Mouse (Mus musculus): ENCODE results near the gene Mxd1. TPM values are rescaled to one million over a fixed set of nuclear protein-coding genes. Genes with fewer than 3 reads are reported as not detected.
A peak's percentile ranks its signal among the peaks of the same experiment; 100 is the strongest.

The Mxd1 gene
- 11.9 and 12.6 TPM in 2 replicates for polyA plus RNA-seq (2012)

DNA sequence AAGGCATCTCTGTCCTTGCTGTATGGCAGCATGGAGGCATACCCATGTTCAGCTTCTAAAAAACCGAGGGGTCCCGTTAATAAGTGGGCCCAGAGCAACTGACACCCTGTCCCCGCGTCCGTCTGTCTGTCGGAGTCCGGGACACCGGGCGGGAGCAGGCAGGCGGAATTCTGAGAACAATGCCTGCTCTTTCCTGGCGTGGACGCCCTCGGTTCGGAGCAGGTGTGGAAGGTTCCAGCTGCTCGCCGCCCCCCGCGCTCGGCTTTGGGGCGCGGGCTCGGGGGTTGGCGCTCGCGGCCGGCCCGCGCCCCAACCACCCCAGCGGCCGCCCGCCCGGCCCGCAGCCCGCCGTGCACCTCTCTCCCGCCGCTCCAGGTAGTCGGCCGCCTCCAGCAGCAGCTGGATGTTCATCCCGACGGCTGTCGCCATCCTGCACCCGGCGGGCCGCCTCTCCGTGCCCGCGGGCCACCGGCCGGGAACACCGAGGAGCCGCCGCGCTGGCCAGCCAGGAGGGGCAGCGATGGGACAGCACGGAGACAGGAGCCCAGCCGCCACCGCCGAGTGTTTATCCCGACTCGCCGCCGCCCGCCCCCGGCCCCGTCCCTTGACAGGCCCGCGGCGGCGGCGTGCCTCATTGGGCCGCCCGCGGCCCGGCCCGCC, at the start of gene Mxd1:
Gene Mxd1 (minus strand): TSS at position 582 of the 660 bp plus-strand sequence.
- Histone ChIP-seq H3K4me1 (ENCODE audit: control insufficient read depth) (peaks cover 63% of the 10 kb centered on the region), H3K9me3 (ENCODE audit: control insufficient read depth, low read length) (no peaks in the 10 kb centered on the region), H3K36me3 (ENCODE audit: control insufficient read depth) (peaks cover 78% of the 10 kb centered on the region), H3K27me3 (ENCODE audit: control insufficient read depth) (no peaks in the 10 kb centered on the region), H3K4me3 (replicated peaks) (peak within 1 kb of the TSS; percentile 70)
- no peak for TF ChIP-seq TAL1 (IDR thresholded peaks at IDR 0.05; ENCODE audit: low read length)
- TF ChIP-seq GATA1 (IDR thresholded peaks at IDR 0.05; ENCODE audit: low read length), result no peak

DNA sequence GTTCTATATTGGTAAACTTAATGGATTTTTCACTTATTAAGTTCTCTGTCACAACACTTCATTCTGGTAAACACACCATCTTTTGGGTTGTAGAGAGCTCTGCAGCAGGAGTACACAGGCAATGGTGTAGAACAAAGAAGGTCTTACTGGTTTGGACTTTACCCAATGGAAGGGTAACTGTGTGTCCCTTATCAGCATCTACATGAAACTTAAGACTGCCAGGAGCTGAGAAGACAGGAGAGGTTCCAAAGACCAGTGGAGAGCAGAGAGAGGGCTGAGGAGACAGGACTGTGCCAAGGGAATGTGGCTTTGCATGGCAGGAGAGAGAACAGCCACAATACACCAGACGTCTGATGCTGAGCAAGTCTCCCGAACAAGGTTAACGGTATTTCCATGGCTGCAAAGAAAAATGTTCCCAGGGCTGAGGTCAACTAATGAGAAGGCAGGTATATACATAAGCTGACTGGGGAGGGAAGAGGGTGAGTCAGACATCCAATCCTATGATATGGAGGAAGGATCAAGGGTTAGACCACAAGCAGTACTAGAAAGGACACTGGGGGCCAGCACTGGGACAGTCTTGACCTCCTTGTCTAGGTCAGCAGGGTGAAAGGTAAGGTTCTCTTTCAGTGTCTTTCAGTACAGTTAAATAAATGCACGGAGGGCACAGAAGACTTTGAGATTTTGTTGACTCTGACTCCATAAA, 39.3 kb upstream of the Mxd1 start:
- H3K4me1 ChIP-seq (ENCODE audit: control insufficient read depth), result no peaks in the 10 kb centered on the region
- no peak overlapping the region for H3K4me3 ChIP-seq (replicated peaks)
- H3K27me3 ChIP-seq (ENCODE audit: control insufficient read depth), result no peaks in the 10 kb centered on the region
- no peak for TF ChIP-seq GATA1 (IDR thresholded peaks at IDR 0.05; ENCODE audit: low read length)
- TF ChIP-seq TAL1 (IDR thresholded peaks at IDR 0.05; ENCODE audit: low read length), result no peak
- H3K36me3 ChIP-seq (ENCODE audit: control insufficient read depth), result peaks cover 37% of the 10 kb centered on the region
- no peaks in the 10 kb centered on the region for H3K9me3 ChIP-seq (ENCODE audit: control insufficient read depth, low read length)

DNA sequence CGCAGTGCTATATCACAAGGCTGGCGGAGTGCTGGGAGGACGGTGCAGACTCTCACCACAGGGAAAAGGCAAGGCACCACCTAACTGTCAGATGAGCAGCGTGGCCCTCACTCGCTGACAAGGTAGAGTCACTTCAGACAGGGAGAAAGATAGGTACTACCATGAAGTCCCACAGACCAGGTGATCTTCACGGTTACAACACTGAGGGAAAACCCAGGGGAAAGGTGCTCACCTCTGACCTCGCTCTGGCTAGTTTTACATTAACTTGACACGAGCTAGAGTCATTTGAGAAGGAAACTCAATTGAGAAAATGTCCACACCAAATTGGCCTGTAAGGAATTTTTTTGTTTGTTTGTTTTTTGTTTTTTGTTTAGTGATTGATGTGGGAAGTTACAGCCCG, 33.6 kb upstream of the Mxd1 start:
- Histone ChIP-seq H3K4me3 (replicated peaks) (no peak overlapping the region), H3K27me3 (ENCODE audit: control insufficient read depth) (no peaks in the 10 kb centered on the region), H3K4me1 (ENCODE audit: control insufficient read depth) (peaks cover 7% of the 10 kb centered on the region), H3K36me3 (ENCODE audit: control insufficient read depth) (peaks cover 59% of the 10 kb centered on the region), H3K9me3 (ENCODE audit: control insufficient read depth, low read length) (no peaks in the 10 kb centered on the region)
- TF ChIP-seq GATA1 (IDR thresholded peaks at IDR 0.05; ENCODE audit: low read length) (no peak), TAL1 (IDR thresholded peaks at IDR 0.05; ENCODE audit: low read length) (no peak)

DNA sequence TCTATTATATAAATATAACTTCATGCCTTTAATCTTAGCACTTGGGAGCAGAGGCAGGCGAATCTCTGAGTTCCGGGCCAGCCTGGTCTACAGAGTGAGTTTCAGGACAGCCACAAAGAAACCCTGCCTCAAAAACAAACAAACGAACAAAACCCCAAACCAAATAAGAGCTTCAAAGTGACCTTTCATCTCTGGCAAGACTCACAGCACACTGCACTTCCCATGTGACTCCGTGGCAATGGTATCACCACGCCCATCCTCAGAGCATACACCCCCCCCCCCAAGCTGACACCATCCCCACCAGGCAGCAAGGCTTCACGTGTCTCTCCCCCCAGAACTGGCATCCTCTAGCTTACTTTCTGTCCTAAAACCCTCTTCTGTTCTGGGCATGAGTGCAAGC, 28.9 kb upstream of the Mxd1 start:
- H3K4me3 ChIP-seq (replicated peaks), result no peak overlapping the region
- peaks cover 7% of the 10 kb centered on the region for H3K4me1 ChIP-seq (ENCODE audit: control insufficient read depth)
- no peak for TF ChIP-seq TAL1 (IDR thresholded peaks at IDR 0.05; ENCODE audit: low read length)
- TF ChIP-seq GATA1 (IDR thresholded peaks at IDR 0.05; ENCODE audit: low read length), result no peak
- H3K27me3 ChIP-seq (ENCODE audit: control insufficient read depth), result no peaks in the 10 kb centered on the region
- H3K9me3 ChIP-seq (ENCODE audit: control insufficient read depth, low read length), result no peaks in the 10 kb centered on the region
- peaks cover 61% of the 10 kb centered on the region for H3K36me3 ChIP-seq (ENCODE audit: control insufficient read depth)

DNA sequence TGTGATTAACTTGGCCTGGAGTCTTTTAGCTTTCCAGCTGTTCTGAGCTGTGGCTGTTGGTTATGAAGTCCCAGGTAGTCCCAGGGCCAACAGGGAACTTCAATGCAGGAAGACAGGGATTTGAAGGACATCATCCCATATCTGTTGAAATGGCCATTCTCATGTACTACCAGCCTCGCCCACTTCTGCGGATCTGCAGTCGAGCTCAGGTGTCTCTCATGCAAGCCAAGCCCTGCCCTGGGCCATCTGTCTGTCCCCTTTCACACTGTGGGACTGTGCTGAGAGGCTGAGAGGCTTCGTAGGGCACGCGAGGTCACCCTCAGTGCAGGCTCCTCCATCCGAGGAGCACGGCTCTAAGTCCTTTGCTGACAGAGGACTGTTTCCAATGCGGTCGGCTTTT, 27.3 kb upstream of the Mxd1 start:
- TF ChIP-seq TAL1 (IDR thresholded peaks at IDR 0.05; ENCODE audit: low read length), result no peak
- TF ChIP-seq GATA1 (IDR thresholded peaks at IDR 0.05; ENCODE audit: low read length), result no peak
- no peaks in the 10 kb centered on the region for H3K27me3 ChIP-seq (ENCODE audit: control insufficient read depth)
- no peak overlapping the region for H3K4me3 ChIP-seq (replicated peaks)
- H3K9me3 ChIP-seq (ENCODE audit: control insufficient read depth, low read length), result no peaks in the 10 kb centered on the region
- H3K4me1 ChIP-seq (ENCODE audit: control insufficient read depth), result peaks cover 6% of the 10 kb centered on the region
- peaks cover 50% of the 10 kb centered on the region for H3K36me3 ChIP-seq (ENCODE audit: control insufficient read depth)

DNA sequence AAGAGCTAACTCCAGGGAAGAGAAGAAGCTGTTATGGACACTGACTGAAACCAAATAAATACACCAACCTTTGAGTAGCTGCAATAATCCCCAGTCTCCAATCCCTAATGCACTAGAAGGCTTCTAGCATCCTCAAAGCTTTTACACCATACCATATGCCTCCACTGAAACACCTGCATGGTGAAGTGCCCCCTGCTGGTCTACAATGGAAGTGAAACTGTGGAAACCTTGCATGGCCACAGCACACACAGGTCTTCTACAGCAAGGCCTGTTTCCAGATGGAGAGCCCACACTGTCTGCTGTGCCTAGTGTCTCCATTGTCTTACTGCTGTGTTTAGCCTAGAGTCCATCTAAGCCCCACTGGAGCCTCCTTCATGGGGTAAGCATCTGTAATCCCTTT, 25.5 kb upstream of the Mxd1 start:
- H3K9me3 ChIP-seq (ENCODE audit: control insufficient read depth, low read length), result no peaks in the 10 kb centered on the region
- TF ChIP-seq GATA1 (IDR thresholded peaks at IDR 0.05; ENCODE audit: low read length) (no peak), TAL1 (IDR thresholded peaks at IDR 0.05; ENCODE audit: low read length) (no peak)
- peaks cover 42% of the 10 kb centered on the region for H3K36me3 ChIP-seq (ENCODE audit: control insufficient read depth)

DNA sequence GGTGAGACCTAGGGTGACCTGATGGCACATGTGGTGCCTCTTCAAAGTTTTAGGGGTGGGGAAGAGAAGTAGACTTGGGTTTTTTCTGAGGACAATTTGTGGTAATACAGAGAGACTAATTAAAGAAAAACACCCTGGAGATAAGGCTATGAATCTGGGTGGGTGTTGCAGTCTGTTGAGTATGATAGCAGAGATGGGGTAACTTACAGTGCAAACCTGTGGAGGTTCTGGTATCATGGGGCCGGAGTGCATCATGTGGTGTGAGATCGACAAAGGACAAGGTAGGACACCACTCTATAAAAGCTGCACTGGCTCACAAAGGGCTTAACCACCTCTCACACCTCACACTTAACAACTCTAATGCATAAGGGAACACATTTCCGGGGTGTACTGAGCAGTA, 20.7 kb upstream of the Mxd1 start:
- no peak for TF ChIP-seq GATA1 (IDR thresholded peaks at IDR 0.05; ENCODE audit: low read length)
- TF ChIP-seq TAL1 (IDR thresholded peaks at IDR 0.05; ENCODE audit: low read length), result no peak
- Histone ChIP-seq H3K36me3 (ENCODE audit: control insufficient read depth) (peaks cover 23% of the 10 kb centered on the region), H3K27me3 (ENCODE audit: control insufficient read depth) (0 out of 2 replicates have a peak, but pooled peaks cover 2% of the 10 kb centered on the region), H3K4me1 (ENCODE audit: control insufficient read depth) (peaks cover 22% of the 10 kb centered on the region), H3K9me3 (ENCODE audit: control insufficient read depth, low read length) (no peaks in the 10 kb centered on the region), H3K4me3 (replicated peaks) (no peak overlapping the region)

More for the DNA sequence above, 25.5 kb upstream of the Mxd1 start:
- no peak overlapping the region for H3K4me3 ChIP-seq (replicated peaks)
- no peaks in the 10 kb centered on the region for H3K27me3 ChIP-seq (ENCODE audit: control insufficient read depth)
- peaks cover 8% of the 10 kb centered on the region for H3K4me1 ChIP-seq (ENCODE audit: control insufficient read depth)

DNA sequence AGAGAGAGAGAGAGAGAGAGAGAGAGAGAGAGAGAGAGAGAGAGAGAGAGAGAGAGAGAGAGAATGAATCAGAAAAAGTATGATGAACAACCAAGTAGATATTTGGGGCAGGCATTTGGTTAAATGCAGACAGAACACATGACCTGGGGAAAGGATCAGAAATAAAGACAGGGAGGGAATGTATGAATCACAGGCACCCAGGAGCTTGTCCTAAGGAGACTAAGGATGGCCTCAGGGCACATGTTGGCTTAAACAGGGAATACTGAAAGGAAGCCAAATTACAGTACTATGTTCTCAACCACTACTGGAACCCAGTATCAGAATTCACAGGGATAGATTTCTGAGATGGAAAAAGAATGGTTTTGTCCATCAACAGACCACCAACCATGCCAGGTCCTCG, 18.0 kb upstream of the Mxd1 start:
- H3K36me3 ChIP-seq (ENCODE audit: control insufficient read depth), result peaks cover 26% of the 10 kb centered on the region
- H3K4me3 ChIP-seq (replicated peaks), result no peak overlapping the region
- H3K27me3 ChIP-seq (ENCODE audit: control insufficient read depth), result 0 out of 2 replicates have a peak, but pooled peaks cover 2% of the 10 kb centered on the region
- H3K4me1 ChIP-seq (ENCODE audit: control insufficient read depth), result peaks cover 41% of the 10 kb centered on the region
- no peaks in the 10 kb centered on the region for H3K9me3 ChIP-seq (ENCODE audit: control insufficient read depth, low read length)
- TF ChIP-seq GATA1 (IDR thresholded peaks at IDR 0.05; ENCODE audit: low read length) (no peak), TAL1 (IDR thresholded peaks at IDR 0.05; ENCODE audit: low read length) (no peak)

DNA sequence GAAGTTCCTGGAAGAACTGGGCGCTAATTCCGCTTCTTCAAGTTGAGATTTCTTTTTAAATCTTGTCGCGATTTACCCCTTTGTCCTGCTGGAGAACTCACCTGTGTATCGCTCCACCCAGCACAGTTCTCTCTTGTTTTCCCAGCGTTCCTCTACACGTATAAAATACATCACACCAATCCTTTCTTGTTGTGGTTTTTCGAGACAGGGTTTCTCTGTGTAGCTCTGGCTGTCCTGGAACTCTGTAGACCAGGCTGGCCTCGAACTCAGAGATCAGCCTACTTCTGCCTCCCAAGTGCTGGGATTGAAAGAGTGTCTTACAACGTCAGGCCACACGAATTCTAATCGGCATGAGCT, 15.7 kb upstream of the Mxd1 start:
- H3K4me3 ChIP-seq (replicated peaks), result peak overlapping the region; percentile 75
- H3K4me1 ChIP-seq (ENCODE audit: control insufficient read depth), result peaks cover 35% of the 10 kb centered on the region
- TF ChIP-seq GATA1 (IDR thresholded peaks at IDR 0.05; ENCODE audit: low read length) (no peak), TAL1 (IDR thresholded peaks at IDR 0.05; ENCODE audit: low read length) (no peak)
- H3K9me3 ChIP-seq (ENCODE audit: control insufficient read depth, low read length), result no peaks in the 10 kb centered on the region
- H3K36me3 ChIP-seq (ENCODE audit: control insufficient read depth), result peaks cover 39% of the 10 kb centered on the region
- H3K27me3 ChIP-seq (ENCODE audit: control insufficient read depth), result 0 out of 2 replicates have a peak, but pooled peaks cover 2% of the 10 kb centered on the region
